Mouse (Mus musculus) forebrain, postnatal 0 days (tissue): Measurements from ENCODE around the gene G3bp1. TPM values are rescaled to one million over a fixed set of nuclear protein-coding genes. Genes with fewer than 3 reads are reported as not detected.

Experiments used
- ATAC-seq: fragments of 200-750 bp; cut with Nextera tagmentation; 2 replicates; pipeline ENCODE4 v1.8.0; 2017; ENCODE audit warnings: mild to moderate bottlenecking, moderate library complexity
- DNase-seq: peaks from one replicate; pipeline ENCODE4 v3.0.0-alpha.2; 2015
- H3K27ac ChIP-seq: fragments of 300-500 bp; sonication (generic); 2 replicates; pipeline ENCODE4 v1.5.1; 2014; ENCODE audit warnings: low read depth, mild to moderate bottlenecking, antibody characterized with exemption, low read length, moderate library complexity, mixed read lengths
- H3K27me3 ChIP-seq: fragments of 300-500 bp; sonication (generic); 2 replicates; pipeline ENCODE4 v1.6.1; 2014; ENCODE audit warnings: mild to moderate bottlenecking, low read length, mixed read lengths; ENCODE audit not compliant: insufficient read depth
- H3K36me3 ChIP-seq: fragments of 300-500 bp; sonication (generic); 2 replicates; pipeline ENCODE4 v1.6.1; 2014; ENCODE audit warnings: mild to moderate bottlenecking, moderate library complexity; ENCODE audit not compliant: insufficient read depth
- H3K4me1 ChIP-seq: fragments of 300-500 bp; sonication (generic); 2 replicates; pipeline ENCODE4 v1.6.1; 2014; ENCODE audit warnings: antibody characterized with exemption; ENCODE audit not compliant: insufficient read depth
- H3K4me2 ChIP-seq: fragments of 300-500 bp; sonication (generic); 2 replicates; pipeline ENCODE4 v1.6.1; 2014; ENCODE audit warnings: low read depth, mild to moderate bottlenecking, moderate library complexity
- H3K4me3 ChIP-seq: fragments of 300-500 bp; sonication (generic); 2 replicates; pipeline ENCODE4 v1.5.1; 2014; ENCODE audit warnings: low read depth, low read length, mixed read lengths
- H3K9ac ChIP-seq: fragments of 300-500 bp; sonication (generic); 2 replicates; pipeline ENCODE4 v1.6.1; 2014; ENCODE audit warnings: mild to moderate bottlenecking
- H3K9me3 ChIP-seq: fragments of 300-500 bp; sonication (generic); 2 replicates; pipeline ENCODE4 v1.6.1; 2016; ENCODE audit warnings: low read length
- CTCF ChIP-seq: sonication (generic); IDR thresholded peaks from 2 replicates; pipeline ENCODE4 v1.5.1; 2016; ENCODE audit warnings: antibody characterized with exemption, control low read depth, low read depth
- whole genome bisulfite sequencing: fragments of 180-500 bp; shearing (Covaris S2); extraction: QIAGEN DNeasy Blood & Tissue Kit; methylation state at CpG from one replicate; pipeline ENCODE4 v1.1.7; 2014; 5-methylcytosine and 5-hydroxymethylcytosine counted together
- polyA plus RNA-seq: library from polyadenylated mRNA; unstranded; fragments of >200 nt; fragmentation: Nextera tagmentation; extraction: Ambion mirVana; gene quantifications from 2 replicates; pipeline ENCODE4 v1.2.1, GENCODE M21; 2015
- total RNA-seq: library from RNA; depleted of rRNA; stranded (reverse); fragments of >200 nt; gene quantifications from 2 replicates; pipeline ENCODE4 v1.2.3, GENCODE M21; 2014; rRNA removed

G3bp1 gene
- total RNA-seq (62.8 and 81.0 TPM in 2 replicates), polyA plus RNA-seq (76.9 and 85.0 TPM in 2 replicates)

DNA sequence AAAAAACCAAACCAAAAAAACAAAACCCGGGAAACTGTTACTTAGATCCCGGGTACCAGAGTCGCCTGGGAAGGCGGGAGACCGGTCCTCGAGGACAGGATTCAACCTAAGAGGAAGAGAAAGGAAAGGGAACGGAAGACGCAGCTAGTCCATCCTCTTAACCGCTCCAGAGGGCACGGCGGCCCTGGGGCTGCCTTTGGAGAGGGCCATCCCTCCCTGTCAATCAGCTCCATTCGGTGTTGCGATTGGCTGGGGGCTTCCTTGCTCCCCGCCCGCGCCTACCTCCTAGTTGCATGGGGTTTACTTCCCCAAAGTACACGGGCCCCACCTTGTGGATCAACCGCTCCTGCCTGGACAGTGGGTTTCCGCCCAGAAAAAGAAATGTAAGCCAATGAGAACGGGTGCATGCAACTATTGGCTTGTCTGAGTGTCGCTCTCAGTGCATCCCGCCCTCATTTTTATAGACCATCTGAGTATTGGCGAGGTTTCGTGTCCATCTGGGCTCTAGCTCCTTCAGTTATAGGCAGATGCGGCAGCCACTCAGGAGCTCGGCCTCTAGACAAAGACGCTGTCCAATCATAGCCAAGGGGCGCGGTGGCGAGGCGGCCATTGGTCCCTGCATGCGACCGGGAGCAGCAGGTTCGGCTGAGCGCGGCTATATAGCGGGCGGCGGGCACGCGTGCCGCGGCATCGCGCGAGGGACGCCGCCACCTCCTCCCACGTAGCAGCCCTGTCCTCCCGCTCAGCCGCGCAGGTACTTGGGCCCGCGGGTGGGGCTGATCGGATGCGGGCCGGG, at the start of gene G3bp1:
Gene G3bp1, plus strand, starts transcription at position 638 of the 796 bp plus-strand sequence.
- H3K9me3 ChIP-seq: no peaks in the 10 kb centered on the region

DNA sequence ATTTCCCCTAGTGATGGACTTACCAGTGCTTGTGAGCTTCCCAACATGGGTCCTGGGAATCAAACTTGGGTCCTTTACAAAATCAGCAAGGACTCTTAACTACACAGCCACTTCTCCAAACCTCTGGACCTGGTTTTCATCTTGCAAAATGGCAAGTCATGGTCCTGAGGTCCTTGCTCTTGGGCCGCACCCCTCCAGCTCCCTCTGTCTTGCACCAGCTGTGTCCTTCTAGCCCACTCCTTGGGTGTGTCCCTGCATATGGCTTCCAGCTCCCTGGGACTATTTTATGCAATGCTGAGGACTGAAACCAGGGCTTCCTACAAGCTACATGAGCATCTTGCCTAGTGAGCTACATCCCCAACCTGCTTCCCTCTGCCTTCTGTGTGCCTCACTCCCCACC, 46.5 kb upstream of the G3bp1 start, which contains the start of gene Sparc:
Gene Sparc, minus strand, starts transcription at position 206 of the 400 bp plus-strand sequence.
- Histone ChIP-seq H3K9ac (no peak within 1 kb of the TSS), H3K4me3 (no peak within 1 kb of the TSS), H3K36me3 (no peaks in the 10 kb centered on the region), H3K27me3 (no peaks in the 10 kb centered on the region), H3K4me1 (peaks cover 9% of the 10 kb centered on the region), H3K9me3 (no peaks in the 10 kb centered on the region), H3K27ac (no peak within 1 kb of the TSS), H3K4me2 (no peak within 1 kb of the TSS)
- ATAC-seq (no peak), DNase-seq (no peak)
- WGBS: 96% methylated on average over 1 of the region's 1 CpGs
- no peak for TF ChIP-seq CTCF

More for the DNA sequence above, at the start of gene G3bp1:
- peak within 1 kb of the TSS; percentile 96 for H3K4me3 ChIP-seq
- no peaks in the 10 kb centered on the region; the same call in 1 of the 2 replicates for H3K36me3 ChIP-seq
- peak; percentile 65 for TF ChIP-seq CTCF
- H3K27ac ChIP-seq: peak within 1 kb of the TSS; percentile 96
- H3K4me2 ChIP-seq: peak within 1 kb of the TSS; percentile 89
- ATAC-seq: peak; percentile 96
- H3K4me1 ChIP-seq: peaks cover 13% of the 10 kb centered on the region
- 1% methylated on average over 57 of the region's 57 CpGs for WGBS
- H3K9ac ChIP-seq: peak within 1 kb of the TSS; percentile 96
- DNase-seq: peak; percentile 100
- H3K27me3 ChIP-seq: no peaks in the 10 kb centered on the region

GRCm38 (mm10) chr11:55423756-55424155, 45.7 kb upstream of the G3bp1 start:
- H3K27me3 ChIP-seq: no peaks in the 10 kb centered on the region
- no peak overlapping the region for H3K9ac ChIP-seq
- H3K36me3 ChIP-seq: no peaks in the 10 kb centered on the region
- no peaks in the 10 kb centered on the region for H3K9me3 ChIP-seq
- no peak overlapping the region for H3K4me2 ChIP-seq
- WGBS: 11% methylated on average over 4 of the region's 4 CpGs
- peaks cover 4% of the 10 kb centered on the region for H3K4me1 ChIP-seq
- no peak overlapping the region for H3K27ac ChIP-seq
- no peak overlapping the region for H3K4me3 ChIP-seq
- DNase-seq (no peak), ATAC-seq (peak; percentile 25; the same call in 1 of the 2 replicates)
- TF ChIP-seq CTCF: no peak

GRCm38 (mm10) chr11:55424746-55425360, 44.6 kb upstream of the G3bp1 start:
- H3K27ac ChIP-seq: no peak overlapping the region
- no peaks in the 10 kb centered on the region for H3K27me3 ChIP-seq
- no peak overlapping the region for H3K4me2 ChIP-seq
- ATAC-seq (no peak), DNase-seq (no peak)
- H3K9ac ChIP-seq: no peak overlapping the region
- no peak for TF ChIP-seq CTCF
- no peaks in the 10 kb centered on the region for H3K4me1 ChIP-seq
- no peaks in the 10 kb centered on the region for H3K9me3 ChIP-seq
- no peaks in the 10 kb centered on the region for H3K36me3 ChIP-seq
- H3K4me3 ChIP-seq: no peak overlapping the region
- WGBS: 73% methylated on average over 8 of the region's 8 CpGs

GRCm38 (mm10) chr11:55428186-55429012, 41.1 kb upstream of the G3bp1 start:
- Histone ChIP-seq H3K27me3 (no peaks in the 10 kb centered on the region), H3K9ac (no peak overlapping the region), H3K4me2 (no peak overlapping the region), H3K9me3 (no peaks in the 10 kb centered on the region), H3K4me3 (no peak overlapping the region), H3K36me3 (no peaks in the 10 kb centered on the region), H3K27ac (no peak overlapping the region), H3K4me1 (no peaks in the 10 kb centered on the region)
- ATAC-seq: peak; percentile 69
- DNase-seq: peak; percentile 51
- TF ChIP-seq CTCF: no peak
- WGBS: 35% methylated on average over 16 of the region's 16 CpGs

- TF ChIP-seq CTCF: no peak
- Histone ChIP-seq H3K27me3 (no peaks in the 10 kb centered on the region), H3K9ac (no peak overlapping the region), H3K4me2 (no peak overlapping the region), H3K27ac (no peak overlapping the region), H3K4me3 (no peak overlapping the region), H3K36me3 (no peaks in the 10 kb centered on the region), H3K9me3 (no peaks in the 10 kb centered on the region), H3K4me1 (no peaks in the 10 kb centered on the region)
- DNase-seq: no peak
- WGBS: 93% methylated on average over 2 of the region's 2 CpGs
- no peak for ATAC-seq
These were observed 39.5 kb upstream of the G3bp1 start for GRCm38 (mm10) chr11:55429973-55430372.
